Mouse (Mus musculus) limb, embryonic 11.5 days (tissue): ENCODE results near the gene 9330159F19Rik. TPM values are rescaled to one million over a fixed set of nuclear protein-coding genes. Genes with fewer than 3 reads are reported as not detected.

Experiments used
- ATAC-seq: fragments of 200-750 bp; cut with Nextera tagmentation; 2 replicates; pipeline ENCODE4 v1.8.0; 2017; ENCODE audit warnings: low read depth; ENCODE audit not compliant: insufficient number of reproducible peaks, low FRiP score, low TSS enrichment
- DNase-seq: peaks from one replicate; pipeline ENCODE4 v3.0.0-alpha.2; 2015; ENCODE audit warnings: low spot score
- H3K27ac ChIP-seq: fragments of 300-500 bp; sonication (generic); replicated peaks from 2 replicates; pipeline ENCODE4 v1.5.1; 2014; ENCODE audit warnings: low read depth, mild to moderate bottlenecking, low read length
- H3K27me3 ChIP-seq: fragments of 300-500 bp; sonication (generic); 2 replicates; pipeline ENCODE4 v1.6.1; 2014; ENCODE audit warnings: mild to moderate bottlenecking, low read length, mixed read lengths; ENCODE audit not compliant: control insufficient read depth, insufficient read depth
- H3K36me3 ChIP-seq: fragments of 300-500 bp; sonication (generic); 2 replicates; pipeline ENCODE4 v1.6.1; 2014; ENCODE audit warnings: mild to moderate bottlenecking, low read length, moderate library complexity, mixed read lengths; ENCODE audit not compliant: control insufficient read depth, insufficient read depth
- H3K4me1 ChIP-seq: fragments of 300-500 bp; sonication (generic); 2 replicates; pipeline ENCODE4 v1.6.1; 2014; ENCODE audit warnings: low read length, mixed read lengths; ENCODE audit not compliant: control insufficient read depth, insufficient read depth
- H3K4me2 ChIP-seq: fragments of 300-500 bp; sonication (generic); 2 replicates; pipeline ENCODE4 v1.6.1; 2014; ENCODE audit warnings: low read depth, mild to moderate bottlenecking, moderate library complexity; ENCODE audit not compliant: severe bottlenecking
- H3K4me3 ChIP-seq: fragments of 300-500 bp; sonication (generic); 2 replicates; pipeline ENCODE4 v1.5.1; 2014; ENCODE audit warnings: low read depth, low read length
- H3K9ac ChIP-seq: fragments of 300-500 bp; sonication (generic); 2 replicates; pipeline ENCODE4 v1.6.1; 2014; ENCODE audit warnings: mild to moderate bottlenecking, low read length
- H3K9me3 ChIP-seq: fragments of 300-500 bp; sonication (generic); 2 replicates; pipeline ENCODE4 v1.6.1; 2016; ENCODE audit warnings: low read length; ENCODE audit not compliant: control insufficient read depth
- WGBS: fragments of 180-500 bp; shearing (Covaris S2); extraction: QIAGEN DNeasy Blood & Tissue Kit; methylation state at CpG from one replicate; pipeline ENCODE4 v1.1.7; 2014; 5-methylcytosine and 5-hydroxymethylcytosine counted together
- polyA plus RNA-seq: library from polyadenylated mRNA; unstranded; fragments of >200 nt; fragmentation: Nextera tagmentation; extraction: Ambion mirVana; gene quantifications from 2 replicates; pipeline ENCODE4 v1.2.1, GENCODE M21; 2014

The 9330159F19Rik gene
- polyA plus RNA-seq, 1 experiment from 2014 or later, result 0.24 TPM

DNA sequence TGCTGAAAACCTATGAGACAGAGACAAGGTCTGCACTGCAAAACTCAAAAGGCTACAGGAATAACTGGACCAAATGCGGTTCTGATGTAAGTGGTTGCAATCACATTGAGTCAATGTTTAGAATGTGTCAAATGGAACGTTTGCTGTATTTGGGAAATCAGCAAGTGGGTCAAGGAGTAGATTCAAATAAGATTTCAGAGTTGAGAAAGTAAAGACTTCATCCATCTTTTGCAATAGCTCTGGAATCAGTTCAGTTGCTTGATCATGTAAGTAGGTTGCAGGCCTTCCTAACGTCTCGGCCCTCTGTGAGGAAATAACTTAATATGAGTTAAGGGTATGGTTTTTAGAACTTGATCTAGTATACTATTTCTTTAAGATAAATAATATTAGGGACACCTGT lies 13.9 kb downstream of the 9330159F19Rik start:
- Histone ChIP-seq H3K4me3 (no peak overlapping the region), H3K9ac (no peak overlapping the region), H3K4me2 (no peak overlapping the region), H3K27me3 (no peaks in the 10 kb centered on the region), H3K36me3 (no peaks in the 10 kb centered on the region), H3K9me3 (no peaks in the 10 kb centered on the region), H3K27ac (no peak overlapping the region), H3K4me1 (no peaks in the 10 kb centered on the region)
- WGBS, result 83% methylated on average over 4 of the region's 4 CpGs
- ATAC-seq, result no peak
- no peak for DNase-seq

DNA sequence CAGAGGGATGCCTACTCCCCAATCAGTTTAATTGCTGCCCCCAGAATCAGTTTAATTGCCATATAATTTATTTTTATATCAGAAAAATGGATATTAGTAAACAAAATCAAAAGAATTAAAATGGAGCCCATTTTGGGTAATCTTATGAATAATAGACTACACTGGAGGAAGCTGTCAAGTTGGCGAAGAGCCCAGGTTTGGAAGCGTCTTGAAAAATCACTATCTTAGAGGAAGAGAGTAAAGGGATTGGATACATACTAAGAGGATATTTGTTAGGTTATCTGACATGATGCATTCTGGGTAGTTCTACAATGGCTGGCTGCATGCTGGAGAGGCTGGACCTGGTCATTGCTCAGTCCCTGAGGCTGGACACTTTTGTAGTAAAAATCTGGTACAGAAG lies 19.8 kb downstream of the 9330159F19Rik start:
- Histone ChIP-seq H3K36me3 (no peaks in the 10 kb centered on the region), H3K4me1 (no peaks in the 10 kb centered on the region), H3K9me3 (no peaks in the 10 kb centered on the region), H3K9ac (no peak overlapping the region), H3K27ac (no peak overlapping the region), H3K4me2 (no peak overlapping the region), H3K27me3 (no peaks in the 10 kb centered on the region), H3K4me3 (no peak overlapping the region)
- WGBS, result 90% methylated on average over 2 of the region's 2 CpGs
- no peak for DNase-seq
- no peak for ATAC-seq

Other genes starting within 250 kb of the 9330159F19Rik start
- gene 2310057J18Rik, start 225.3 kb upstream of the 9330159F19Rik start, polyA plus RNA-seq, result not detected in 2 replicates
- gene Soga3, start 67.8 kb upstream of the 9330159F19Rik start, polyA plus RNA-seq, result 0.33 and 0.67 TPM in 2 replicates
- gene Gm49353, start 12.7 kb upstream of the 9330159F19Rik start, polyA plus RNA-seq, result not detected in 2 replicates
- 19.7 and 22.5 TPM in 2 replicates for gene Echdc1, start 101.6 kb downstream of the 9330159F19Rik start, polyA plus RNA-seq
- 53.2 and 57.2 TPM in 2 replicates for gene Rnf146, start 150.8 kb downstream of the 9330159F19Rik start, polyA plus RNA-seq